Mouse (Mus musculus) heart, embryonic 13.5 days (tissue): Measurements from ENCODE around the gene Zbtb46. TPM values are rescaled to one million over a fixed set of nuclear protein-coding genes. Genes with fewer than 3 reads are reported as not detected.

Source experiments
- ATAC-seq: fragments of 200-750 bp; cut with Nextera tagmentation; 2 replicates; pipeline ENCODE4 v1.8.0; 2017; ENCODE audit warnings: moderate TSS enrichment; ENCODE audit not compliant: insufficient number of reproducible peaks, low FRiP score, low TSS enrichment; ENCODE audit errors: extremely low read depth
- H3K27ac ChIP-seq: fragments of 300-500 bp; sonication (generic); replicated peaks from 2 replicates; pipeline ENCODE4 v1.5.1; 2015; ENCODE audit warnings: moderate library complexity, mild to moderate bottlenecking, inconsistent platforms
- H3K27me3 ChIP-seq: fragments of 300-500 bp; sonication (generic); replicated peaks from 2 replicates; pipeline ENCODE4 v1.6.1; 2015; ENCODE audit warnings: mild to moderate bottlenecking, inconsistent platforms
- H3K36me3 ChIP-seq: fragments of 300-500 bp; sonication (generic); 2 replicates; pipeline ENCODE4 v1.6.1; 2015; ENCODE audit warnings: mild to moderate bottlenecking, inconsistent platforms
- H3K4me1 ChIP-seq: fragments of 300-500 bp; sonication (generic); 2 replicates; pipeline ENCODE4 v1.6.1; 2015; ENCODE audit warnings: inconsistent platforms
- H3K4me2 ChIP-seq: fragments of 300-500 bp; sonication (generic); 2 replicates; pipeline ENCODE4 v1.6.1; 2015; ENCODE audit warnings: inconsistent platforms, mild to moderate bottlenecking, moderate library complexity
- H3K4me3 ChIP-seq: fragments of 300-500 bp; sonication (generic); 2 replicates; pipeline ENCODE4 v1.5.1; 2015; ENCODE audit warnings: moderate library complexity, mild to moderate bottlenecking, inconsistent platforms
- H3K9ac ChIP-seq: fragments of 300-500 bp; sonication (generic); 2 replicates; pipeline ENCODE4 v1.6.1; 2015; ENCODE audit warnings: inconsistent platforms, mild to moderate bottlenecking, moderate library complexity
- H3K9me3 ChIP-seq: fragments of 300-500 bp; sonication (generic); 2 replicates; pipeline ENCODE4 v1.6.1; 2016; ENCODE audit warnings: inconsistent platforms
- WGBS: fragments of 180-500 bp; shearing (Covaris S2); methylation state at CpG from one replicate; pipeline ENCODE4 v1.1.7; 2015; ENCODE audit warnings: mixed read lengths; 5-methylcytosine and 5-hydroxymethylcytosine counted together
- polyA plus RNA-seq: library from polyadenylated mRNA; unstranded; fragments of >200 nt; fragmentation: Nextera tagmentation; extraction: Ambion mirVana; gene quantifications from 2 replicates; pipeline ENCODE4 v1.2.1, GENCODE M21; 2015

The Zbtb46 gene
- polyA plus RNA-seq, 1 experiment from 2014 or later = 10.6 TPM

GRCm38 (mm10) chr2:181356780-181357179, 102.4 kb downstream of the Zbtb46 start:
- H3K27me3 ChIP-seq = no peaks in the 10 kb centered on the region
- no peak overlapping the region for H3K4me3 ChIP-seq
- no peak overlapping the region for H3K4me2 ChIP-seq
- 74% methylated on average over 3 of the region's 3 CpGs for WGBS
- no peaks in the 10 kb centered on the region for H3K4me1 ChIP-seq
- H3K9ac ChIP-seq = no peak overlapping the region
- H3K9me3 ChIP-seq = no peaks in the 10 kb centered on the region
- ATAC-seq = no peak
- no peak overlapping the region for H3K27ac ChIP-seq
- peaks cover 100% of the 10 kb centered on the region for H3K36me3 ChIP-seq

DNA sequence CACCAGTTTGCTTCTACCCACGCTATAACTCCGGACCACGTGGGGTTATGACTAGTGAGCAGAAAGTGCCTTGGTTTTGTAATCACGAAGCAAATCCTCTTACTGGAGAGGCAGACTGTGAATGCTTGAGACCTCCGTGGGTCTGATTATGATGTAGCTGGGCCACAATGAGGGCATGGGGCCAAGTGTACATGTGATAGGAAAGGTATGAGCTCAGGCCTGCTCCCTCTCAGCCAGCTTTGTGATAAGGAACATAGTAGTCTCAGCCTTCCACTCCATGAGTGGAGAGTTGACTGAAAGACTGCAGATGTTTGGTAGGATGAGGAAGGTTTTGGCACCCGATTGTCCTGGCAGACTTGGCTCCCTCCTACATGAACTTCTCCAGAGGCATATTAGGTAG, 116.5 kb downstream of the Zbtb46 start:
- Histone ChIP-seq H3K4me3 (no peak overlapping the region), H3K4me2 (peak overlapping the region; percentile 24; the same call in 1 of the 2 replicates), H3K27me3 (no peaks in the 10 kb centered on the region), H3K36me3 (peaks cover 83% of the 10 kb centered on the region), H3K9me3 (no peaks in the 10 kb centered on the region), H3K9ac (no peak overlapping the region), H3K27ac (peak overlapping the region; percentile 77), H3K4me1 (peaks cover 16% of the 10 kb centered on the region)
- WGBS = 45% methylated on average over 6 of the region's 6 CpGs
- ATAC-seq = no peak

DNA sequence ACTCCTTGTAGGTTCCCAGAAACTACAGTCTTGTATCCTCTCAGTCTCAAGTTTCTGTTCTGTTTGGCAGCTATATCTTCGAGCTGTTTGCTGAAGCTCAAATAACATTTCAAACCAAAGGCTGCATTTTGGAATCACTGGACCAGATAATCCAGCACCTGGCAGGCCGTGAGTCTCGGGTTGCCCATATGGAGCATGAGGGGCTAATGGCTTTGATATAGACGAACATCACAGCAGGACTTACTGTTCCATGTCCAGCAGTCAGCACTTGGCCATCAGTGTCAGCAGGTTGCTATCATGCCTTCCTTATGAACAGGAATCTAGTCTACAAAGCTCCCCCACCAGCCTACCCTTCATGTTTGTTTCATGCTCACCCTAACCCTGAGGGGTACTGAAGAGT, 118.8 kb downstream of the Zbtb46 start:
- H3K4me2 ChIP-seq = no peak overlapping the region
- no peak overlapping the region for H3K27ac ChIP-seq
- no peaks in the 10 kb centered on the region for H3K9me3 ChIP-seq
- WGBS = 90% methylated on average over 4 of the region's 4 CpGs
- no peak overlapping the region for H3K4me3 ChIP-seq
- ATAC-seq = no peak
- H3K27me3 ChIP-seq = no peaks in the 10 kb centered on the region
- H3K9ac ChIP-seq = no peak overlapping the region
- peaks cover 88% of the 10 kb centered on the region for H3K36me3 ChIP-seq
- H3K4me1 ChIP-seq = peaks cover 16% of the 10 kb centered on the region

Other genes starting within 250 kb of the Zbtb46 start
- 0.11 TPM in 1 of 2 replicates, not detected in the other for gene Srms, start 246.2 kb downstream of the Zbtb46 start, polyA plus RNA-seq
- gene Fndc11, start 239.4 kb downstream of the Zbtb46 start, polyA plus RNA-seq = 0.13 and 0.27 TPM in 2 replicates
- gene Helz2, start 217.4 kb downstream of the Zbtb46 start, polyA plus RNA-seq = 1.1 and 1.5 TPM in 2 replicates
- 8.7 and 9.0 TPM in 2 replicates for gene Gmeb2, start 171.4 kb downstream of the Zbtb46 start, polyA plus RNA-seq
- 1.5 and 2.4 TPM in 2 replicates for gene Stmn3, start 144.9 kb downstream of the Zbtb46 start, polyA plus RNA-seq
- gene Rtel1, start 139.7 kb downstream of the Zbtb46 start, polyA plus RNA-seq = 23.1 and 26.5 TPM in 2 replicates
- gene Zgpat, start 94.5 kb downstream of the Zbtb46 start, polyA plus RNA-seq = 23.3 and 26.7 TPM in 2 replicates
- 57.5 and 59.1 TPM in 2 replicates for gene Arfrp1, start 94.0 kb downstream of the Zbtb46 start, polyA plus RNA-seq
- gene Lime1, start 79.3 kb downstream of the Zbtb46 start, polyA plus RNA-seq = 11.9 and 15.6 TPM in 2 replicates
- gene Abhd16b, start 33.8 kb upstream of the Zbtb46 start, polyA plus RNA-seq = 0.11 and 0.27 TPM in 2 replicates
- 109 and 118 TPM in 2 replicates for gene Tpd52l2, start 37.7 kb upstream of the Zbtb46 start, polyA plus RNA-seq
- 77.4 and 79.8 TPM in 2 replicates for gene Dnajc5, start 61.1 kb upstream of the Zbtb46 start, polyA plus RNA-seq
- 63.8 and 64.0 TPM in 2 replicates for gene Uckl1, start 125.5 kb upstream of the Zbtb46 start, polyA plus RNA-seq
- gene Prpf6, start 132.4 kb upstream of the Zbtb46 start, polyA plus RNA-seq = 40.1 and 44.4 TPM in 2 replicates
- 25.3 and 28.5 TPM in 2 replicates for gene Zfp512b, start 133.4 kb upstream of the Zbtb46 start, polyA plus RNA-seq
- gene Samd10, start 139.8 kb upstream of the Zbtb46 start, polyA plus RNA-seq = 12.8 and 13.1 TPM in 2 replicates
- 0.27 TPM in 1 of 2 replicates, not detected in the other for gene Gm29797, start 197.6 kb upstream of the Zbtb46 start, polyA plus RNA-seq
- gene Sox18, start 212.2 kb upstream of the Zbtb46 start, polyA plus RNA-seq = 34.7 and 36.1 TPM in 2 replicates
- gene Tcea2, start 220.9 kb upstream of the Zbtb46 start, polyA plus RNA-seq = 15.2 and 17.1 TPM in 2 replicates
- gene Rgs19, start 234.6 kb upstream of the Zbtb46 start, polyA plus RNA-seq = 43.5 and 44.2 TPM in 2 replicates
- not detected in 2 replicates for gene Lkaaear1, start 239.0 kb upstream of the Zbtb46 start, polyA plus RNA-seq